Mouse (Mus musculus) CH12.LX (cell line): Measurements from ENCODE around the gene Dgcr2.

Source experiments
- EP300 ChIP-seq: IDR thresholded peaks from 2 replicates; pipeline ENCODE4 v1.6.1; 2011; ENCODE audit warnings: low read length, improper control_type of control experiment
- POLR2A ChIP-seq: IDR thresholded peaks from 2 replicates; pipeline ENCODE4 v1.6.1; 2011; ENCODE audit warnings: low read depth, mild to moderate bottlenecking, improper control_type of control experiment, low read length
- SIN3A ChIP-seq: IDR thresholded peaks from 2 replicates; pipeline ENCODE4 v1.6.1; 2012; ENCODE audit warnings: low read length, improper control_type of control experiment, inconsistent platforms
- SMC3 ChIP-seq: IDR thresholded peaks from 2 replicates; pipeline ENCODE4 v1.6.1; 2011; ENCODE audit warnings: low read depth, low read length, improper control_type of control experiment
- USF2 ChIP-seq: conservative IDR thresholded peaks from 2 replicates; pipeline ENCODE4 v1.6.1; 2011; ENCODE audit warnings: low read depth, low read length, improper control_type of control experiment

DNA sequence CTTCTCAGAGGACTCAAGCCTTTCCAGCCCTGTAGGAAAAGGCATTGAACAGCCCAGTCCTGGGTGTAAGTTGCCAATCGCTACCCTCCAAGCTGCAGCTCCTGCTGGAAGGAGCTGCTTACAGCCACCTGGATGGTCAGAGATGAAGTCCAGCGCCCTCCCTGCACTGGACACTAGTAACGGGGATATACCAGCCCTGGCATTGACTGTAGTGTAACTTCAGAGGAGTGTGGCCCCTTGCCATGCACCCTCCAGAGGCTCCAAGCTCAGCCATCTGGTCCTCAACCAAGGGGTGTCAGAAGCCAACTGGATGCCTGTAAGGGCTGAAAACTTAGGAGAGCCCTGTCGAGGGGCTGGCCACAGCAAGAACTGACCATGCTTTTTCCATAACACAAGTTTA is 58.4 kb downstream of the Dgcr2 start:
- TF ChIP-seq SIN3A (no peak), SMC3 (no peak), POLR2A (no peak), USF2 (no peak), EP300 (no peak)
